Mouse (Mus musculus): ENCODE data around the gene 4921539E11Rik.

DNA sequence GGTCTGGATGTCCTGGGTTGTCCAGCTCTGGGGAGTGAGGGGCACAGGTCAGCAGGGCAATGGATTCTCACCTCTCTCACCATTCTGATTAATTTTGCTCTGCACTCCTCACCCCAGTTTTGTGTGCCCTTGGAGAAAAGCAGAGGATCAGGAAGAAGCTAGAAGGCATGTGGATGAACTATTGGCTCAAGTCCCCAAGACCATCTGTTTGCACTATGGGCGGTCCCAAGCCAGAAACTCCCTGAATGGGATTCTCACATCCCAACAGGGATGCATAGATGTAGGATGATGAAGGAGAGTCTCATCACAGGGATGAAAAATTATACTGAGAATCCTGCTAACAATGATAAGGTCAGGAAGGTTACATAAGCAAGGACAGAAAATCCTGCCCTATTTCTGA is 13.2 kb upstream of the 4921539E11Rik start:
- TF ChIP-seq CTCF (conservative IDR thresholded peaks at IDR 0.05; ENCODE audit: insufficient read depth, insufficient read length, low read depth, low read length) (no peak), POLR2A (IDR thresholded peaks at IDR 0.05; ENCODE audit: low read depth, low read length) (no peak)

Data from kidney, adult 2 months (tissue).